Mouse (Mus musculus) bone marrow macrophage, adult 2 months (primary cell): Measurements from ENCODE around the gene Gm26620.

Experiments used
- CTCF ChIP-seq: IDR thresholded peaks from 2 replicates; pipeline ENCODE4 v1.5.1; 2012; ENCODE audit warnings: low read depth, mild to moderate bottlenecking, low read length, moderate library complexity
- POLR2A ChIP-seq: IDR thresholded peaks from 2 replicates; pipeline ENCODE4 v1.6.1; 2012; ENCODE audit warnings: mild to moderate bottlenecking, low read depth, low read length, borderline replicate concordance

- TF ChIP-seq POLR2A (no peak), CTCF (no peak)
Observed at GRCm38 (mm10) chr1:170926941-170927340, 42.1 kb downstream of the Gm26620 start.
